Mouse (Mus musculus): ENCODE results near the gene Plac1. TPM values are rescaled to one million over a fixed set of nuclear protein-coding genes. Genes with fewer than 3 reads are reported as not detected.
A peak's percentile ranks its signal among the peaks of the same experiment; 100 is the strongest.

The Plac1 gene
- total RNA-seq, 4 experiments from 2014 or later = not detected

GRCm38 (mm10) chrX:53114994-53115393 lies 124.9 kb downstream of the Plac1 start:
- DNase-seq (ENCODE audit: low spot score in 2 of 2) = no peak

DNA sequence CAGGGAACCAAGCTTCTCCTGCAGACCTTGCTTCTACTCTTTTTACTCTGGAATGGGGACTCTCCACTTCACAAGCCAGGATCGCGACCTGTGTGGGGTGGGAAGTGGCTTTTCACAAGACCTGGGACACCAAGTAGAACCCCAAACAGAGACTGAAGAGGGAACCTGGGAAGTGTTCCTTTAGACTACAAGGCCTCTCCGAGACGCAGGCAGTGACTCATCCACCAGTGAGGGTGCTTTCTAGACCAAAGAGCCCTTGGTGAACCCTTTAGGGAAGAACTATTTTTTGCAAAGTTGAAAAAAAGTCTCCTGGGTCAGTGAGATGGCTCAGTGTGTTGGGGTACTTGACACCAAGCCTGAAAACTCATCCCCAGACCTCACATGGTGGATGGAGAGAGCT lies 129.8 kb downstream of the Plac1 start:
- DNase-seq (ENCODE audit: low spot score in 2 of 2) = no peak

GRCm38 (mm10) chrX:53107127-53107526 lies 132.8 kb downstream of the Plac1 start:
- no peak for DNase-seq (ENCODE audit: low spot score in 2 of 2)

DNA sequence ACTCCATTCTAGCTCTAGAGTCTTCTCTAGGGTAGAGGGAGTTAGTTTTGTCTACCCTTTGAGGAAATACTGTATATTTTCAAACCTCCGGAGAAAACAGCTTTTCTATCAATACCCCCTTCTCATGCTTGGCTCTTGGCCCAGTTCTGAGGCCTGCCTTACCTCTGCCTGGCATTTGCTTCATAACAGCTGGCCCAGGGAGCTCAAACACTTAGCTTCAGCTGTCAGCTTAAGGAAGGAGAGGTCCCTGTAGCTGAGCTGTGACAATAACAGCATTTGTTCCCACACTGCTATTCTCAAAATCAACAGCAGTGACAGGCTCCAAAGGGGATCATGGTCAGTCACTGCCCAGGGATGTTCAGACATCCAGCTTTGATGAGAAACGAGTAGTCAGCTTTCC lies 138.7 kb downstream of the Plac1 start:
- DNase-seq (ENCODE audit: low spot score in 2 of 2) = no peak

DNA sequence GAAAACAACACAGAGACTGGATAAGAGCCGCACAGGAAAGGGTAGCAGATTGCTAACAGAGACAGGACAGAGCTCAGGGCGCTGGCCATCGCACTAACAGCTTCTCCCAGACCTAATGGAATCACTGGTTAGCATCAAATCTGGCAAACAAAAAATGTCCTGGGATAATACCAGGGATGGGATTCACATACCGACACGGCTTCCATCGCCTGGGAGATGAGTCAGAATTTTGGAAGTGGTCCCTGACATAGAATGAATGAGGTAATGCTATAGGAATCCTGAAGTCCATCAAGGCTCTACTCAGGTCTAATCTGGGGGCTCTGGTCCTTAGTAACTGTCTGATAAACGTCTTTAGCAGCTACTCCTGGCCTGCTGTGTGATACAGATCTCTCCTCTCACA lies 140.0 kb downstream of the Plac1 start:
- no peak for DNase-seq (ENCODE audit: low spot score in 2 of 2)

GRCm38 (mm10) chrX:53099266-53099665 lies 140.6 kb downstream of the Plac1 start:
- no peak for DNase-seq (ENCODE audit: low spot score in 2 of 2)

- DNase-seq (ENCODE audit: low spot score in 2 of 2) = no peak
These were observed 141.6 kb downstream of the Plac1 start for GRCm38 (mm10) chrX:53098293-53098692.

DNA sequence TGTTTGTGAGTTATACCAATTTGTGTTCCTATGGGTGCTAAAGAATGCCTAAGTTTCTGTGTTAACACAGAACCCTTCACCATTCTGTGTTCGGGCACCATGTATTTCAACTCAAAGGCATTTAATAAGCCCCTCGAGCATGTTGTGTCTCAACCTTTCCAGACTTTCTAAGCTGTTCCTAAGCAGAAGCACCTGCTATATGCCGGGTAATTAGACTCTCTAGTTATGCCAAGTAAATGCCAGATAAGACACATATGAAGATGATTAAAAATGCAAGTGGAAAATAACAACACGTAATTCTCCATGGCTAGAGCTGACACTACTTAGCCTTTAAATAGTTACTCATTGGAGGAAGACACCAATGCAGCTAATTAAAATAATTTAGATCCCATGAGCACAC lies 142.1 kb downstream of the Plac1 start:
- DNase-seq (ENCODE audit: low spot score in 2 of 2) = no peak

- DNase-seq (ENCODE audit: low spot score in 2 of 2) = no peak
These were observed 146.5 kb downstream of the Plac1 start for GRCm38 (mm10) chrX:53093381-53093780.

DNA sequence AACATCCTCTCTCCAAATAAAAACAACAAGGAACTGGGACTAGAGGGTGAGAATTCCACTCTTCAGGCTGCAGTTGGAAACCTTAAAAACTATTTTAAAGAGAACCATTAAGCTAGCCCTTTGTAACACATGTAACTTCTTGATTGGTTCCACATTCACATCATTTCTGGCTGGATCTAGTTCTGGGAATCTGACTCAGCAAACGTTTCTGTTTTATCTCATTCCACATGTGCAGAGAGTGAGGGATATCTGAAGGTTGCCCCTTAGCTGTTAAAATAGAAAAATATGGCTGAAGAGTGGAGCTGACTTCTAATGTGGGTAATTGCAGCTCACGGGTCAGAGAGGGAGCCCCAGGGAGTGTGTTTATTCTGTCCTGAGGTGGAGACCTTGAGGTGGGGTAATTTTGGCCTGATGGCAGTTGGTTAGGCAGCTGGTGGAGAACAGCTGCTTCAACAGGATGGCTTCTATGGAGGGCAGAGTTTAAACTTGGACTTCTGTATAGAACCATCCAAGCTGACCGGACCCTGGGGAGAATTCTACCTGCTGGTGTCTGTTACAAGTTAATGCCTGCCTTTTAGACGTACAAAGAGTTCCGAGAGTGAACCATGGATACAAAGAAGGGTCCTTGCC lies 151.1 kb downstream of the Plac1 start:
- no peak for DNase-seq (ENCODE audit: low spot score in 2 of 2)

GRCm38 (mm10) chrX:53087202-53087601 lies 152.7 kb downstream of the Plac1 start:
- no peak for DNase-seq (ENCODE audit: low spot score in 2 of 2)

GRCm38 (mm10) chrX:53085559-53085958 lies 154.4 kb downstream of the Plac1 start:
- no peak for DNase-seq (ENCODE audit: low spot score in 2 of 2)

- DNase-seq (ENCODE audit: low spot score in 2 of 2) = no peak
These were observed 175.5 kb downstream of the Plac1 start for GRCm38 (mm10) chrX:53064406-53064805.

DNA sequence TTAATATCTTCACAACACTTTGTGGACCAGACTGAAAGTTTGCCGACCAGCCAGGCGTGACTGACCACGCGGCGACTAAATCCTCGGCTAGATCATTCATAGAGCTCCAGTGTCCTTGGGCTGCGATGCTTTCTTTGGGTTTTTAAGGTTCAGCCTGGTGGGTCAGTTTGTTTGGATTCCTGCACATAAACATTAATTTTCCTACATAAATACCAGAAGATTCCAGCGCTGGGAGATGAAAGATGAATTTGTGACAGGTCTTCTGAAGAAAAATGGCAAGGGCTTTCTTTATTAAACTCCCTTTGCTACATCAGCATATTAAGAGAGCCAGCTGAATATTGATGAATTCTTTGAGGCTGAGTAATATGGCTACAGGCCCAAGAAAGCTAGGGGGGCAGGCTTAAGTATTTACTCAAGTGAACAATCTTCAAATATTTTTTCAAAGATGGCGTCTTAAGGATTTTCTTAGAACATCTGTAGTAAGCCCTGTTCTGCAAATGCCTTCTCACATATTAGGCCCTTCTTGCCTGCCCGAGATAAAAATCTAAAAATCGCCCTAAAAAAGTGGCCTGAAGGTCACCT lies 180.4 kb downstream of the Plac1 start:
- no peak for DNase-seq (ENCODE audit: low spot score in 2 of 2)

GRCm38 (mm10) chrX:53058459-53059280 lies 181.2 kb downstream of the Plac1 start:
- DNase-seq (ENCODE audit: low spot score in 2 of 2) = no peak

GRCm38 (mm10) chrX:53057760-53058090 lies 182.2 kb downstream of the Plac1 start:
- DNase-seq (ENCODE audit: low spot score in 2 of 2) = no peak

- peak; percentile 39 to 66 for DNase-seq (ENCODE audit: low spot score in 2 of 2)
These were observed 182.7 kb downstream of the Plac1 start for GRCm38 (mm10) chrX:53057054-53057759.

- peak in 1 of 2 experiments; percentile 3 for DNase-seq (ENCODE audit: low spot score in 2 of 2)
These were observed 183.3 kb downstream of the Plac1 start for GRCm38 (mm10) chrX:53056627-53057026.

GRCm38 (mm10) chrX:53055771-53056170 lies 184.1 kb downstream of the Plac1 start:
- DNase-seq (ENCODE audit: low spot score in 2 of 2) = no peak

DNA sequence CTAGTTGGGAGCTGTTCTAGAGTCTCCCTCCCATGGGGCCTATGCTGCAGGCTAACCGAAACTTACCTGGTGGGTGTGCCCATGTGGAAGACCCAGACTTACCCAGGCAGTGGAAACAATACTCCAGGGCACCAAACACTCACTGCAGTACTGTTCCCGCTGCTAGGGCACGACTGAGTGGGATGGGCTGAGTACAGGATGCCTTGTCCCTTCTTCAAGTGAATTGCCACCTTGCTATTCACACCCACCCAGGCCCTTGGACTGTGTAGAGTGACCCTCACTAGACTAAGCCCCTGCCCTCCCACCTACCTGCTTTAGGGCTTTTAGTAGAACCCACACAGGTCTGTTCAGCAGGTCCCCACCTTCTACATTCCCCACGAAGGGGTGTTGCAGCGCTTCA lies 186.0 kb downstream of the Plac1 start:
- no peak for DNase-seq (ENCODE audit: low spot score in 2 of 2)

- DNase-seq (ENCODE audit: low spot score in 2 of 2) = no peak
These were observed 187.0 kb downstream of the Plac1 start for GRCm38 (mm10) chrX:53052652-53053500.
